Mouse (Mus musculus) lung, postnatal 0 days (tissue): ENCODE measurements around the gene Ces2g. TPM values are rescaled to one million over a fixed set of nuclear protein-coding genes. Genes with fewer than 3 reads are reported as not detected.

Source experiments
- ATAC-seq: fragments of 200-750 bp; cut with Nextera tagmentation; 2 replicates; pipeline ENCODE4 v1.8.0; 2017; ENCODE audit warnings: moderate library complexity
- DNase-seq: peaks from one replicate; pipeline ENCODE4 v3.0.0-alpha.2; 2016; ENCODE audit warnings: low spot score
- H3K27ac ChIP-seq: fragments of 300-500 bp; sonication (generic); 2 replicates; pipeline ENCODE4 v1.5.1; 2014; ENCODE audit warnings: antibody characterized with exemption, mild to moderate bottlenecking, low read length, mixed read lengths
- H3K27me3 ChIP-seq: fragments of 300-500 bp; sonication (generic); replicated peaks from 2 replicates; pipeline ENCODE4 v1.6.1; 2014; ENCODE audit warnings: low read length, mixed read lengths; ENCODE audit not compliant: insufficient read depth
- H3K36me3 ChIP-seq: fragments of 300-500 bp; sonication (generic); 2 replicates; pipeline ENCODE4 v1.6.1; 2014; ENCODE audit warnings: low read length, mixed read lengths; ENCODE audit not compliant: insufficient read depth
- H3K4me1 ChIP-seq: fragments of 300-500 bp; sonication (generic); 2 replicates; pipeline ENCODE4 v1.6.1; 2014; ENCODE audit warnings: antibody characterized with exemption, low read depth, low read length, mixed read lengths; ENCODE audit not compliant: insufficient read depth
- H3K4me2 ChIP-seq: fragments of 300-500 bp; sonication (generic); replicated peaks from 2 replicates; pipeline ENCODE4 v1.6.1; 2014; ENCODE audit warnings: low read depth, mild to moderate bottlenecking, low read length, moderate library complexity, mixed read lengths
- H3K4me3 ChIP-seq: fragments of 300-500 bp; sonication (generic); 2 replicates; pipeline ENCODE4 v1.5.1; 2014; ENCODE audit warnings: low read depth, low read length
- H3K9ac ChIP-seq: fragments of 300-500 bp; sonication (generic); replicated peaks from 2 replicates; pipeline ENCODE4 v1.6.1; 2014; ENCODE audit warnings: low read depth, mild to moderate bottlenecking
- H3K9me3 ChIP-seq: fragments of 300-500 bp; sonication (generic); 2 replicates; pipeline ENCODE4 v1.6.1; 2016; ENCODE audit warnings: low read length, mixed read lengths
- CTCF ChIP-seq: IDR thresholded peaks from 2 replicates; pipeline ENCODE4 v1.5.1; 2016; ENCODE audit warnings: antibody characterized with exemption, mild to moderate bottlenecking
- EP300 ChIP-seq: IDR thresholded peaks from 2 replicates; pipeline ENCODE4 v1.6.1; 2016; ENCODE audit warnings: antibody characterized with exemption, mild to moderate bottlenecking, control low read depth
- WGBS: fragments of 180-500 bp; shearing (Covaris S2); extraction: QIAGEN DNeasy Blood & Tissue Kit; methylation state at CpG from one replicate; pipeline ENCODE4 v1.1.7; 2014; 5-methylcytosine and 5-hydroxymethylcytosine counted together
- polyA plus RNA-seq: library from polyadenylated mRNA; unstranded; fragments of >200 nt; fragmentation: Nextera tagmentation; extraction: Ambion mirVana; gene quantifications from 2 replicates; pipeline ENCODE4 v1.2.1, GENCODE M21; 2015

Gene Ces2g
- 2.1 and 2.2 TPM in 2 replicates for polyA plus RNA-seq

DNA sequence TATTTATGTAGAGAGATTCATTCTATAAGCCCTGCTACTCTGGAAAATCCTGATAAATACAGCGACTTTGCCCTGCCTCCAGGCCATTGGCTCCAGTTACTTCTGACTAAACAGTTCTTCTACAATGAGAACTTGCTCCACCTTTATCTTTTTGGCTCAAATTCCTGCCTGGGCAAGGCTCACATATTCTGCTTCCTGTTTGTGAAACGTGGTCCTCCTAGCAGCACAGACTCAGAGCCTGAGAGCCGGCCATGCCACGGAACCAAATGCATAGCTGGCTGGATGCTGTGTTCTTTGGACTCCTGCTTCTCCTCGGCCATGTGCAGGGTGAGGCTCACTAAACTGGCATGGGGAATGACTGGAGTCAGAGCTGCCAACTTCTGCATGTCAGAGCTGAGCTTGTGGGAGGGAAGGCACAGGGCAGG, at the start of gene Ces2g:
TSS of gene Ces2g (plus strand) at position 182 of the 425 bp plus-strand sequence.
- Histone ChIP-seq H3K4me2 (no peak within 1 kb of the TSS), H3K27me3 (no peaks in the 10 kb centered on the region), H3K4me3 (no peak within 1 kb of the TSS), H3K9ac (no peak within 1 kb of the TSS), H3K27ac (no peak within 1 kb of the TSS), H3K36me3 (no peaks in the 10 kb centered on the region), H3K9me3 (no peaks in the 10 kb centered on the region), H3K4me1 (no peaks in the 10 kb centered on the region)
- ATAC-seq (no peak), DNase-seq (peak; percentile 5)
- TF ChIP-seq CTCF (no peak), EP300 (no peak)
- WGBS = 49% methylated on average over 5 of the region's 5 CpGs

DNA sequence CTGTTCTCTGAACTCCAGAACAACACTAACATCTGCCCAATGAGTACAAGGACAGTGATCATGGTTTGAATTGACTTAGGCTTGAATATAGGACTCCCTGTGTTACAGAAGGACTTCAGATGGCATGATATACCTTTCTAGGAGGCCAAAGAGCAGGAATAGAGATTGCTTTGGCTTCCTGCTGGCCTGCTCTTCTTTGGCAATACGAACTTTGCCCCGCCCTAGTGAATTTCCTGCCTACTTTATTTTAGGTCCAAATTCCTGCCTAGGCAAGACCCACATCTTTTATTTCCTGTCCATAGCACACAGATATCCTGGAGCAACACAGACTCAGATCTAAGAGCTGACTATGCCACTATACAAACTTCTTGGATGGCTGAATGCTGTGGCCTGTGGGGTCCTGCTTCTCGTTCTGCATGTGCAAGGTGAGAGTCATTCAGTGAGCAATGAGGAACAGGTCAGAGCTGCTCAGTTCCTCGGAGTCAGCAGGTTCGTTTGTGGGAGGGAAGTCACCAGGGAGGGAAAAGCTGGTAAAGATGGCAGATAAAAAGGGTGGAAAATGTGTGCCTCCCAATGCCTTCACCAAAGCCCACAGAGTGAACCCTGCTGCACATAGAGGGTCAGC, 35.4 kb upstream of the Ces2g start, which contains the start of gene Ces2e:
TSS of gene Ces2e (plus strand) at position 289 of the 625 bp plus-strand sequence.
- DNase-seq (no peak), ATAC-seq (no peak)
- Histone ChIP-seq H3K36me3 (no peaks in the 10 kb centered on the region), H3K9ac (no peak within 1 kb of the TSS), H3K9me3 (no peaks in the 10 kb centered on the region), H3K4me2 (no peak within 1 kb of the TSS), H3K27me3 (no peaks in the 10 kb centered on the region), H3K4me3 (no peak within 1 kb of the TSS), H3K4me1 (no peaks in the 10 kb centered on the region), H3K27ac (no peak within 1 kb of the TSS)
- WGBS = 58% methylated on average over 5 of the region's 5 CpGs
- TF ChIP-seq CTCF (no peak), EP300 (no peak)

DNA sequence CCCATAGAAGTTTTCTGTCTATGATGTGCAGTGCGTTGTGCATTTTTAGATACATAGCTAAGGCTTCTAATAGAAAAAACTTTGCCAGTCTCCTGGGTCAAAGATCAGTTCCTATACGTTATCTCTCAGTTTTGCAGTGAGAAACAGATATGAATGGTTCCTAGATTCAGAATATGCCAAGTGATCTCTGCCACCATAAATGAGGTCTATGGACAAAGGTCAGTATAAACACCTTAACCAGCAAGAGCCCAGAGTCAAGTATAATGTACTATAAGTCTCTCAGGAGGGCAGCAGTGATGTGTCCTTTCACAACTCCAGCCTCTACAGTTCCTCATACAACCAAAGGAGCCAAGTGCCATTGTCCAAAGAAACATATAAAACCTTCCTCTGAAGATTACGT, 34.2 kb upstream of the Ces2g start:
- TF ChIP-seq EP300 = no peak
- TF ChIP-seq CTCF = no peak
- H3K36me3 ChIP-seq = no peaks in the 10 kb centered on the region
- WGBS = 74% methylated on average over 3 of the region's 3 CpGs
- no peak overlapping the region for H3K9ac ChIP-seq
- no peak overlapping the region for H3K4me3 ChIP-seq
- no peaks in the 10 kb centered on the region for H3K4me1 ChIP-seq
- no peaks in the 10 kb centered on the region for H3K9me3 ChIP-seq
- no peak overlapping the region for H3K4me2 ChIP-seq
- no peaks in the 10 kb centered on the region for H3K27me3 ChIP-seq
- H3K27ac ChIP-seq = no peak overlapping the region
- DNase-seq (no peak), ATAC-seq (no peak)

DNA sequence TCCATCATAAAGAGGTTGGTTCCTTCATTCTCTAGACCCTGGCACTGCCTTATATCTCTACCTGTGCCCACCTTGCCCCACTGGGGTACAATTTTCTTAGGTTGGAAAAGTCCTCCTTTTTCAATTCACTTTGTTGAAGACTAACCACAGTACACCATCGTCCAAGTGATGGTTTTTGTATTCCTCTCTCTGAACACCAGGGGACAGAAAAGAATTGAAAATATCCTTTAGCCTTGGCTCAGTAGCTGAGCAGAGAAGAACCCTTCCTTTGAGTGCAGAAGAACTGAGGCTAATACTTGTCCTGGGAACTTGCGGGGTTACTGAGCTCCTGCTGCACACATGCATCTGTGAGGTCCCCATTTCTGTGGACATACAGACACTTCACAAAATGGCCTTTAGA, 16.9 kb upstream of the Ces2g start:
- no peak for ATAC-seq
- Histone ChIP-seq H3K4me2 (no peak overlapping the region), H3K4me3 (no peak overlapping the region), H3K4me1 (no peaks in the 10 kb centered on the region), H3K27me3 (no peaks in the 10 kb centered on the region), H3K9me3 (no peaks in the 10 kb centered on the region), H3K36me3 (no peaks in the 10 kb centered on the region), H3K27ac (no peak overlapping the region), H3K9ac (no peak overlapping the region)
- 77% methylated on average over 2 of the region's 2 CpGs for WGBS
- DNase-seq = no peak
- no peak for TF ChIP-seq EP300
- no peak for TF ChIP-seq CTCF

DNA sequence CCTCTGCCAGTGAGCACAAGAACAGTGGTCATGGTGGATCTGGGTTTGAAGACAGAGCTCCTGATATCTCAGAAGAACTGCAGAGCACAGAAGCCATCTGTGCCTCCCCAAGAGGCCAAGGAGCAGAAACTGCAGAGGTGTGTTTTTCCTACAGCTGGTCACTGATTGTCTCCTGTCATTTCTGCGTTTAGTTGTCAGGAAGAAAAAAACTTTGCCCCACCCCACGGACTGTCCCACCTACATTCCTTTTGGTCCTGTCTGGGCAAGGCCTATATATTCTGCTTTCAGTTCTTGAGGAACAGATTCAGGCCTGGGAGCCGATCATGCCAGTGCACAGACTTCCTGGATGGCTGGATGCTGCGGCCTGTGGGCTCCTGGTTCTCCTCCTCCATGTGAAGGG, 14.5 kb upstream of the Ces2g start, which contains the start of gene Ces2f:
TSS of gene Ces2f (plus strand) at position 301 of the 400 bp plus-strand sequence.
- no peaks in the 10 kb centered on the region for H3K4me1 ChIP-seq
- TF ChIP-seq EP300 = no peak
- no peak for TF ChIP-seq CTCF
- no peak within 1 kb of the TSS for H3K4me2 ChIP-seq
- no peaks in the 10 kb centered on the region for H3K36me3 ChIP-seq
- ATAC-seq (no peak), DNase-seq (no peak)
- H3K9ac ChIP-seq = no peak within 1 kb of the TSS
- 85% methylated on average over 4 of the region's 4 CpGs for WGBS
- H3K4me3 ChIP-seq = no peak within 1 kb of the TSS
- no peak within 1 kb of the TSS for H3K27ac ChIP-seq
- no peaks in the 10 kb centered on the region for H3K27me3 ChIP-seq
- no peaks in the 10 kb centered on the region for H3K9me3 ChIP-seq

DNA sequence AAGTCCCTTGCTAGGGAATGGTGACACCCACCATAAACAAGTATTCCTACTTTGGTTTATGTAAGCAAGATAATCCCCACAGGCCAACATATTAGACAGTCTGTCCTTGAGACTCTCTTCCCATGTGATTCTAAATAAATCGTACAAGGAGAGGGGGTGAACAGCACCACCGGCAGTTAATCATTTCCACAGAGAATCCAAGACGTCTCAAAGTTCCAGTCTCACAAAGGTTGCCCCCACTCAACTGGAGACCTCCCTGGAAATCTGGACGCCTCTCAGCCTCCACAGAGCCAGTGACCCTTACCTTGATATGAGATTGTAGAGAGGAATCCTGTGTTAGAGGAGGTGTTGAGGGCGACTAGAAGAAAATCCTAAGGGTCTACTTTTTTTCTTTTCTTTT, 12.5 kb upstream of the Ces2g start:
- TF ChIP-seq CTCF (no peak), EP300 (no peak)
- H3K9me3 ChIP-seq = no peaks in the 10 kb centered on the region
- H3K4me1 ChIP-seq = no peaks in the 10 kb centered on the region
- H3K9ac ChIP-seq = no peak overlapping the region
- no peaks in the 10 kb centered on the region for H3K36me3 ChIP-seq
- H3K27ac ChIP-seq = no peak overlapping the region
- no peak overlapping the region for H3K4me3 ChIP-seq
- no peak overlapping the region for H3K4me2 ChIP-seq
- no peak for ATAC-seq
- no peak for DNase-seq
- WGBS = 62% methylated on average over 5 of the region's 5 CpGs
- no peaks in the 10 kb centered on the region for H3K27me3 ChIP-seq
